Mouse (Mus musculus) midbrain, postnatal 0 days (tissue): ENCODE measurements around the gene Pcca. TPM values are rescaled to one million over a fixed set of nuclear protein-coding genes. Genes with fewer than 3 reads are reported as not detected.

Experiments used
- ATAC-seq: fragments of 200-750 bp; cut with Nextera tagmentation; 2 replicates; pipeline ENCODE4 v1.8.0; 2017; ENCODE audit warnings: moderate number of reproducible peaks, mild to moderate bottlenecking, moderate TSS enrichment, moderate library complexity; ENCODE audit not compliant: low FRiP score
- DNase-seq: peaks from one replicate; pipeline ENCODE4 v3.0.0-alpha.2; 2015; ENCODE audit warnings: low spot score
- H3K27ac ChIP-seq: fragments of 300-500 bp; sonication (generic); 2 replicates; pipeline ENCODE4 v1.5.1; 2014; ENCODE audit warnings: low read depth, mild to moderate bottlenecking, low read length, mixed read lengths
- H3K27me3 ChIP-seq: fragments of 300-500 bp; sonication (generic); 2 replicates; pipeline ENCODE4 v1.6.1; 2014; ENCODE audit warnings: low read length, control low read depth, mixed read lengths; ENCODE audit not compliant: insufficient read depth
- H3K36me3 ChIP-seq: fragments of 300-500 bp; sonication (generic); 2 replicates; pipeline ENCODE4 v1.6.1; 2014; ENCODE audit warnings: low read length, control low read depth, mixed read lengths; ENCODE audit not compliant: insufficient read depth
- H3K4me1 ChIP-seq: fragments of 300-500 bp; sonication (generic); 2 replicates; pipeline ENCODE4 v1.6.1; 2014; ENCODE audit warnings: mild to moderate bottlenecking, control low read depth, antibody characterized with exemption, low read length, mixed read lengths; ENCODE audit not compliant: insufficient read depth
- H3K4me2 ChIP-seq: fragments of 300-500 bp; sonication (generic); 2 replicates; pipeline ENCODE4 v1.6.1; 2014; ENCODE audit warnings: low read depth, mild to moderate bottlenecking, low read length, mixed read lengths; ENCODE audit not compliant: poor library complexity, severe bottlenecking
- H3K4me3 ChIP-seq: fragments of 300-500 bp; sonication (generic); 2 replicates; pipeline ENCODE4 v1.5.1; 2014; ENCODE audit warnings: low read depth, mild to moderate bottlenecking, low read length, moderate library complexity
- H3K9ac ChIP-seq: fragments of 300-500 bp; sonication (generic); replicated peaks from 2 replicates; pipeline ENCODE4 v1.6.1; 2014; ENCODE audit warnings: mild to moderate bottlenecking, low read length, moderate library complexity, mixed read lengths; ENCODE audit not compliant: poor library complexity, severe bottlenecking
- H3K9me3 ChIP-seq: fragments of 300-500 bp; sonication (generic); 2 replicates; pipeline ENCODE4 v1.6.1; 2016; ENCODE audit warnings: low read length, control low read depth
- CTCF ChIP-seq: IDR thresholded peaks from 2 replicates; pipeline ENCODE4 v1.5.1; 2016; ENCODE audit warnings: antibody characterized with exemption, mild to moderate bottlenecking
- WGBS: fragments of 180-500 bp; shearing (Covaris S2); extraction: QIAGEN DNeasy Blood & Tissue Kit; methylation state at CpG from one replicate; pipeline ENCODE4 v1.1.7; 2014; 5-methylcytosine and 5-hydroxymethylcytosine counted together
- polyA plus RNA-seq: library from polyadenylated mRNA; unstranded; fragments of >200 nt; fragmentation: Nextera tagmentation; extraction: Ambion mirVana; gene quantifications from 2 replicates; pipeline ENCODE4 v1.2.1, GENCODE M21; 2015
- total RNA-seq: library from RNA; depleted of rRNA; stranded (reverse); fragments of >200 nt; gene quantifications from 2 replicates; pipeline ENCODE4 v1.2.3, GENCODE M21; 2014

Pcca gene
- total and polyA plus RNA-seq, 2 experiments from 2014 or later, result 16.7 to 27.2 TPM

DNA sequence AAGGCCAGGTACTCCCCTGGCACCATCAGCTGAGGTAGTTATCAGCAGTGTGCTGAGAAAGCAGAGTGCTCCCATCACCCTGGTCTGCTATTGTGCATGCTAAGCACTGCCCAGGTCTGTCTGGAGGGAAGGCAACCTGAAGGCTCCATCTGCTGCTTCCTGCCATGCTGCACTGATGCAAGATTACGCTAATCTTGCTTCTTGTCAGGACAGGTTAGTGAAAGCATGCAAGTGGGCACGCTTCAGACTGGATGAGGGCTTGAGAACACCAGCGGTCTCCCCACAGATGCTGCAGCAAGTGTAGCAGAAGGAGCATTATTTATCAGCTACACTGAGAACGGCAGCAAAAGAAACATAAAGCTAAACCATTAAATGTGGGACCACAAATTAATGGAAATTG, 150.1 kb downstream of the Pcca start:
- 58% methylated on average over 4 of the region's 4 CpGs for WGBS
- H3K27me3 ChIP-seq, result no peaks in the 10 kb centered on the region
- no peaks in the 10 kb centered on the region for H3K4me1 ChIP-seq
- ATAC-seq (peak; percentile 68; the same call in 1 of the 2 replicates), DNase-seq (peak; percentile 70)
- H3K9me3 ChIP-seq, result no peaks in the 10 kb centered on the region
- peak overlapping the region; percentile 55; the same call in 1 of the 2 replicates for H3K27ac ChIP-seq
- no peak overlapping the region for H3K4me2 ChIP-seq
- no peak overlapping the region for H3K4me3 ChIP-seq
- TF ChIP-seq CTCF, result no peak
- no peak overlapping the region for H3K9ac ChIP-seq
- H3K36me3 ChIP-seq, result no peaks in the 10 kb centered on the region

DNA sequence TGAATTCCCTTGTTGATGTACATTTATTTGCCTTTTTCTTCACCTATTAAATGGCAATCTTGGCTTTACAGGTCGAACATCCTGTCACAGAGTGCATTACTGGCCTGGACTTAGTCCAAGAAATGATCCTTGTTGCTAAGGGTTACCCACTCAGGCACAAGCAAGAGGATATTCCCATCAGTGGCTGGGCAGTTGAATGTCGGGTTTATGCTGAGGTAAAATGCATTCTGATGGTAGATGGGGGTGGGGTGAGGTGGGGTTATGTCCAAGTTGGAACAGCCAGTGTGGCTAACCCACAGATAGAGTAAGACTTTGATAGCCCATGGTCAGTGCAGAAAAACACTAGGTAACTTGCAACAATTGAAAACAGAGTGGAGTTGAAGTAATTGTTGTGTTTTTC, 150.7 kb downstream of the Pcca start:
- TF ChIP-seq CTCF, result no peak
- no peaks in the 10 kb centered on the region for H3K9me3 ChIP-seq
- H3K4me3 ChIP-seq, result no peak overlapping the region
- DNase-seq, result peak; percentile 79
- 30% methylated on average over 2 of the region's 2 CpGs for WGBS
- no peak overlapping the region for H3K4me2 ChIP-seq
- no peaks in the 10 kb centered on the region for H3K27me3 ChIP-seq
- no peak overlapping the region for H3K27ac ChIP-seq
- H3K9ac ChIP-seq, result no peak overlapping the region
- no peaks in the 10 kb centered on the region for H3K36me3 ChIP-seq
- ATAC-seq, result peak; percentile 62
- no peaks in the 10 kb centered on the region for H3K4me1 ChIP-seq

DNA sequence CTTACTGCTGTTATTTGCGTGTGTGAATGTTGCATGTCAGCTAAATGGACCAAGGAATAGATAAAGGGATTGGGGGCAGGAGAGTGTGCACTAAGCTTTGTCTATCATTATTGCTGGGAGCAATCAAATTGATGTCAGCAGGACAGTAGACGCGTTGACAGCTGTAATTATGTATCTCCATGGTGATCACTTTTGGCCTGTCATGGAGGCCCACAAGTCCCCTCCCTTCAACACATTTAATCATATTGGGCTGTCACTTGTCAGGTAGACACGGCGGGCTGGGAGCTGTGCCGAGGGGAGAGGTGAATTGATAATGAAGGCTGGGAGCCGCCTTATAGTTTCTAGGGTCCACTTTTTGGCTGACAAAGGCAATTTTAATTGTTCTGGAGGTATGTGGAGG, 153.3 kb downstream of the Pcca start:
- Histone ChIP-seq H3K27me3 (no peaks in the 10 kb centered on the region), H3K36me3 (peaks cover 2% of the 10 kb centered on the region; the same call in 1 of the 2 replicates), H3K27ac (no peak overlapping the region), H3K4me1 (no peaks in the 10 kb centered on the region), H3K4me2 (no peak overlapping the region), H3K4me3 (no peak overlapping the region), H3K9me3 (no peaks in the 10 kb centered on the region), H3K9ac (no peak overlapping the region)
- peak; percentile 21 for DNase-seq
- no peak for ATAC-seq
- no peak for TF ChIP-seq CTCF
- 63% methylated on average over 7 of the region's 7 CpGs for WGBS

DNA sequence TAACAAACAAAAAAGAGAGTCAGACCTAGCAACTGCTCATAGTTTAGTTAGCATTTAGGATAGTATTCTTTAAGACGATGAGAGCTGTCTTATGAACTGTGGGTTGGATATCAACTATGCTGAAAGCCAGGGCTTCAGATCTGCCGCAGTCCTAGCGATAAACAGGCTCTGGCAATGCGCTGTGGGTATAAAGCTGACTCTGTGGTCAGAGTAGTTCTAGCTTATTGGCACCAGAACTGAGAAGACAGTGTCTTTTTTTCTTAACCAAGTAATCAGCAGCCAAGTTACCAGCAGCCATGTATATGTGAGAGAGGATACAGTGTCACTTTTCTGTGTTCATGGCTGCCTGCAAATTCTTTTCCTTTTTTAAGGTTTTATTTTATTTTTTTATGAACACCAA, 154.3 kb downstream of the Pcca start:
- H3K9me3 ChIP-seq, result no peaks in the 10 kb centered on the region
- WGBS, result 94% methylated on average over 4 of the region's 4 CpGs
- no peaks in the 10 kb centered on the region for H3K27me3 ChIP-seq
- no peak overlapping the region for H3K4me3 ChIP-seq
- no peak for TF ChIP-seq CTCF
- DNase-seq, result no peak
- H3K9ac ChIP-seq, result no peak overlapping the region
- no peak overlapping the region for H3K27ac ChIP-seq
- ATAC-seq, result no peak
- H3K4me2 ChIP-seq, result no peak overlapping the region
- H3K4me1 ChIP-seq, result no peaks in the 10 kb centered on the region
- H3K36me3 ChIP-seq, result peaks cover 7% of the 10 kb centered on the region; the same call in 1 of the 2 replicates

DNA sequence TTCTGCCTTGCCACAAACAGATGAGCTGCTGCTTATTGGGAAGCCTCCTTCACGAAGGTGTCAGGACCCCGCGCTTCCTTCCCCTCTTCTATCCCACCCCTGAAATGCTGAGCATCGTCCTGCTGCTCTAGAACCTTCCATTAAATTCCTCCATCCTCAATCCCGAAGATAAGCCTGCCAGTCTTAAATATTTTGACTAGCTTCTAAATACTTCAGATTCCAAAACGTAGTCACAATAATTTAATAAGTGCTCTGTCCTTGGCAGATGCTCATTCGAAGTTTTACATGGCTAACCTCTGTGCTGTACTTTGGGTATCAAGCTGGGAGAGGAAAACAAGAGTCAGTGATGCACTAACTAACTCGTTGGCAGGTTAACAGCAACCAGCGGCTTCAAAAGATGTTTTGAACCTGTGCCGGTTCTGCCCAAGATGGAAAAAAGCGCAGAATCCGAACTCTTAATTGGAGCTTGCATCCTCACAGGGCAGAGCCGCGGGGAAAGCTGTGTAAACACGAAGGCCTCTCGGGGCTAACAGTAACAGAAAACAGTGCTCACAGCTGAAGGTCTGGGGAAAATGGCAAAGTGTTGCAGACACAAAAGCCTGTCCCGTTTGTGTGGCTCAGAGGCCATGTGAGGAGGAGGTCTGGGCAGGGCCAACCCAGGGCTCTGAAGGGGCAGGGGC, 155.2 kb downstream of the Pcca start:
- no peak overlapping the region for H3K9ac ChIP-seq
- TF ChIP-seq CTCF, result no peak
- no peak overlapping the region for H3K4me3 ChIP-seq
- no peak for DNase-seq
- WGBS, result 59% methylated on average over 17 of the region's 17 CpGs
- no peak overlapping the region for H3K27ac ChIP-seq
- H3K4me1 ChIP-seq, result no peaks in the 10 kb centered on the region
- no peaks in the 10 kb centered on the region for H3K9me3 ChIP-seq
- no peak for ATAC-seq
- H3K27me3 ChIP-seq, result no peaks in the 10 kb centered on the region
- peaks cover 7% of the 10 kb centered on the region; the same call in 1 of the 2 replicates for H3K36me3 ChIP-seq
- H3K4me2 ChIP-seq, result no peak overlapping the region

DNA sequence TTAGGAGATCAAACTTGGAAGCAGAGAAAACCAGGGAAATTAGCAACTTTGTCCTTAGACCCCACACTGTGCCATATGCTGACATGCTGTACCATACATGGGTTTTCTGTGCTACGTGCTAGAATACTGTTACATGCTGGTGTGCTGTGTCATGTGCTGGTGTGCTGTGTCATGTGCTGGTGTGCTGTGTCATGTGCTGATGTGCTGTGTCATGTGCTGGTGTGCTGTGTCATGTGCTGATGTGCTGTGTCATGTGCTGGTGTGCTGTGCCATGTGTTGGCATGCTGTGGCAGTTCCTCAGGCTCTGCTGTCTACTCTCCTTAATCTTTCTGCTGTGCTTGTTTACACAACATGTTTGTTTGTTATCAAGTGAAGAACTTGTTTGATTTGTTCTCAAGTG, 157.4 kb downstream of the Pcca start:
- Histone ChIP-seq H3K4me3 (no peak overlapping the region), H3K4me2 (no peak overlapping the region), H3K36me3 (peaks cover 7% of the 10 kb centered on the region; the same call in 1 of the 2 replicates), H3K4me1 (no peaks in the 10 kb centered on the region), H3K9me3 (no peaks in the 10 kb centered on the region), H3K27me3 (no peaks in the 10 kb centered on the region), H3K27ac (no peak overlapping the region), H3K9ac (no peak overlapping the region)
- no peak for ATAC-seq
- DNase-seq, result no peak
- 89% methylated on average over 1 of the region's 1 CpGs for WGBS
- no peak for TF ChIP-seq CTCF
